Mouse (Mus musculus) myocyte (in vitro differentiated cells): ENCODE results near the gene Dync1li1. TPM values are rescaled to one million over a fixed set of nuclear protein-coding genes. Genes with fewer than 3 reads are reported as not detected.

Source experiments
- H3K27me3 ChIP-seq: one replicate; pipeline ENCODE4 v1.6.1; 2011; ENCODE audit not compliant: control insufficient read depth, insufficient read depth, insufficient read length
- H3K36me3 ChIP-seq: one replicate; pipeline ENCODE4 v1.6.1; 2011; ENCODE audit not compliant: control insufficient read depth, insufficient read depth
- H3K4me2 ChIP-seq: one replicate; pipeline ENCODE4 v1.6.1; 2011; ENCODE audit warnings: low read depth, control low read depth
- H3K4me3 ChIP-seq: one replicate; pipeline ENCODE4 v1.5.1; 2011; ENCODE audit warnings: mild to moderate bottlenecking, control low read depth, moderate library complexity
- H3K79me2 ChIP-seq: one replicate; pipeline ENCODE4 v1.6.1; 2011; ENCODE audit not compliant: control insufficient read depth, insufficient read depth
- H3ac ChIP-seq: one replicate; pipeline ENCODE4 v1.6.1; 2011; ENCODE audit not compliant: control insufficient read depth, insufficient read length
- CEBPB ChIP-seq: IDR thresholded peaks from 2 replicates; pipeline ENCODE4 v1.6.1; 2011; ENCODE audit warnings: mild to moderate bottlenecking, moderate library complexity; ENCODE audit not compliant: poor library complexity, insufficient read depth, severe bottlenecking
- E2F4 ChIP-seq: IDR thresholded peaks from one replicate; pipeline ENCODE4 v1.6.1; 2011; ENCODE audit warnings: mild to moderate bottlenecking, control low read depth, moderate library complexity; ENCODE audit not compliant: insufficient read depth
- MAX ChIP-seq: IDR thresholded peaks from one replicate; pipeline ENCODE4 v1.6.1; 2011; ENCODE audit warnings: low read depth, mild to moderate bottlenecking, control low read depth
- MYOD1 ChIP-seq, 3 experiments: IDR thresholded peaks; one replicate each; pipeline ENCODE4 v1.6.1; 2011; ENCODE audit warnings: control low read depth in 2 of 3, low read depth in 2 of 3, mild to moderate bottlenecking in 2 of 3, moderate library complexity in 1 of 3; ENCODE audit not compliant: insufficient read length in 2 of 3, control insufficient read depth in 1 of 3
- MYOG ChIP-seq, 3 experiments: IDR thresholded peaks; one replicate each; pipeline ENCODE4 v1.6.1; 2011; ENCODE audit warnings: control low read depth in 2 of 3, low read depth in 2 of 3, mild to moderate bottlenecking in 2 of 3; ENCODE audit not compliant: insufficient read length in 2 of 3, control insufficient read depth in 1 of 3, insufficient read depth in 1 of 3
- POLR2A ChIP-seq: IDR thresholded peaks from one replicate; pipeline ENCODE4 v1.6.1; 2011; ENCODE audit warnings: low read depth, mild to moderate bottlenecking, control low read depth, moderate library complexity; ENCODE audit not compliant: insufficient read length
- POLR2AphosphoS2 ChIP-seq: IDR thresholded peaks from one replicate; pipeline ENCODE4 v1.6.1; 2011; ENCODE audit warnings: low read depth, control low read depth; ENCODE audit not compliant: insufficient read length
- REST ChIP-seq: IDR thresholded peaks from one replicate; pipeline ENCODE4 v1.6.1; 2011; ENCODE audit warnings: mild to moderate bottlenecking, control low read depth, moderate library complexity; ENCODE audit not compliant: insufficient read depth, insufficient read length
- SRF ChIP-seq: IDR thresholded peaks from one replicate; pipeline ENCODE4 v1.6.1; 2011; ENCODE audit warnings: low read depth; ENCODE audit not compliant: control insufficient read depth, insufficient read length
- TCF12 ChIP-seq: IDR thresholded peaks from one replicate; pipeline ENCODE4 v1.6.1; 2011; ENCODE audit warnings: mild to moderate bottlenecking, control low read depth; ENCODE audit not compliant: poor library complexity, insufficient read depth, severe bottlenecking
- TCF3 ChIP-seq: IDR thresholded peaks from one replicate; pipeline ENCODE4 v1.6.1; 2011; ENCODE audit warnings: low read depth, control low read depth; ENCODE audit not compliant: insufficient read length
- USF1 ChIP-seq: IDR thresholded peaks from one replicate; pipeline ENCODE4 v1.6.1; 2011; ENCODE audit warnings: low read depth, mild to moderate bottlenecking, control low read depth, moderate library complexity
- polyA plus RNA-seq: library from polyadenylated mRNA; unstranded; fragments of >200 nt; fragmentation: generic; extraction: Trizol; gene quantifications from one replicate; pipeline ENCODE4 v1.2.1, GENCODE M21; 2012; ENCODE audit warnings: missing spikeins

Gene Dync1li1
- polyA plus RNA-seq, 1 experiment: 70.9 TPM

DNA sequence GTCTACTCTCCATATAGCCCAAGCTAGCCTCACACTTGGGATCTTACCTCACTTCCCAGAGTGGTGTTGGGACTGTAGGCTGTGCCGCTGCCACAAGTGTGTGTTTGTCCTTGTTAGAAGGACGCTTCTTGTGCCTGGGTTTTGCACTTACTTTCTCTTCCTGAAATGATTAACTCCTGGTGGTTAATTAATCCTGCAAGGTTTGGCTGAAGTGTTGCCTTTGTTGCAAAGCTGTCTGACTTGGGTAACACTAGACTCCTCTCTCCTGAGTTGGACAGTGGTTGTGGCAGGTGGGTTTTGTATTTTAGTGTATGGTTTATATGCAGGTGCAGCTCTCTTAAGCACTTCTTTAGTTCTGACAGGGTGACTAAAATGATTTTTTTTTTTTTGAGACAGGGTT lies 12.4 kb downstream of the Dync1li1 start:
- TF ChIP-seq TCF3 (no peak), CEBPB (no peak), MYOG (IDR thresholded peaks at IDR 0.05; ENCODE audit: control insufficient read depth in 1 of 3, insufficient read depth in 1 of 3, insufficient read length in 2 of 3, low read depth in 2 of 3) (no peak), USF1 (no peak), POLR2A (no peak), POLR2AphosphoS2 (no peak), E2F4 (no peak), REST (no peak), MAX (no peak), TCF12 (no peak), SRF (no peak)
- H3K4me3 ChIP-seq: no peak overlapping the region
- H3K79me2 ChIP-seq: peaks cover 98% of the 10 kb centered on the region
- no peak overlapping the region for H3K4me2 ChIP-seq
- peaks cover 21% of the 10 kb centered on the region for H3K36me3 ChIP-seq
- no peaks in the 10 kb centered on the region for H3K27me3 ChIP-seq
- no peak overlapping the region for H3ac ChIP-seq

DNA sequence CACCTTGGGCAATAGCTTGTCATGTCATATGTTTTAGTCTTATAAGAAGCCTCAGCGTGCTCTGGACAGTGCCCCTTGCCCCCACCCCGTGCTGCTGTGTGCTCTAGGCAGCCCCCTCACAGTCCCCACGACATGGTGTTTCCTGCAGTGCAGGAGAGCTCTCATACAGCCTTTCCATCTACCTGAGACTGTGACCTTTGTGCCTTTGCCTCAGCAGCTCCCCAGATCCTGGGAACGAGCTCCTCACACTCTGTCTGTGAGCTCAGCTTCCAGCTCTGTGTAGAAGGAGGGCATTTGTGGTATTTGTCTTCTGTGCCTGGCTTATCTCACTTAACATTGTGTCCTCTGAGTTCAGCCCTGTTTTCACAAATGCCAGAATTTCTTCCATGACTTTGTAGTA lies 13.3 kb downstream of the Dync1li1 start:
- Histone ChIP-seq H3K27me3 (no peaks in the 10 kb centered on the region), H3K79me2 (peaks cover 97% of the 10 kb centered on the region), H3ac (no peak overlapping the region), H3K4me2 (no peak overlapping the region), H3K4me3 (no peak overlapping the region), H3K36me3 (peaks cover 24% of the 10 kb centered on the region)
- TF ChIP-seq TCF3 (no peak), SRF (no peak), MYOD1 (IDR thresholded peaks at IDR 0.05; ENCODE audit: control insufficient read depth in 1 of 3, insufficient read length in 2 of 3, low read depth in 2 of 3) (no peak), POLR2AphosphoS2 (no peak), CEBPB (no peak), MAX (no peak), TCF12 (no peak), REST (no peak)

DNA sequence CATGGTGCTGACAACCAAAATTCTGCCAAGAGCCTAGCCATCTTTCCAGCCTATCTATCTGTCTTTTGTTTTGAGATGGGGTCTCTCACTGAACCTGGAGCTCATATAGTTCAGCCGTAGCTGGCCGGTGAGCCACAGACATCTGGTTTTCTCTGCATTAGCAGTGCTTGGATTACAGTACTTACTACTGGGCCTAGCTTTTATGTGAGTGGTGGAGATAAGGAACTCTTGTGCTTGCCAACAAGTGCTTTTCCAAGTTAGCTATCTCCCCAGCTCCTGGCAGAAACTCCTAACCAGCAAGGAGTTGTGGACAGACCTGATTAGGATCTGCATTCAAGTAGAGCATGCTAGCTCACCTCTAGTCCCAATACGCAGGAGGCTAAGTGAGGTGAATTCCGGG lies 19.2 kb downstream of the Dync1li1 start:
- no peaks in the 10 kb centered on the region for H3K27me3 ChIP-seq
- H3K4me3 ChIP-seq: no peak overlapping the region
- peaks cover 60% of the 10 kb centered on the region for H3K36me3 ChIP-seq
- no peak overlapping the region for H3K4me2 ChIP-seq
- H3K79me2 ChIP-seq: peaks cover 42% of the 10 kb centered on the region
- no peak for TF ChIP-seq USF1
- no peak overlapping the region for H3ac ChIP-seq

DNA sequence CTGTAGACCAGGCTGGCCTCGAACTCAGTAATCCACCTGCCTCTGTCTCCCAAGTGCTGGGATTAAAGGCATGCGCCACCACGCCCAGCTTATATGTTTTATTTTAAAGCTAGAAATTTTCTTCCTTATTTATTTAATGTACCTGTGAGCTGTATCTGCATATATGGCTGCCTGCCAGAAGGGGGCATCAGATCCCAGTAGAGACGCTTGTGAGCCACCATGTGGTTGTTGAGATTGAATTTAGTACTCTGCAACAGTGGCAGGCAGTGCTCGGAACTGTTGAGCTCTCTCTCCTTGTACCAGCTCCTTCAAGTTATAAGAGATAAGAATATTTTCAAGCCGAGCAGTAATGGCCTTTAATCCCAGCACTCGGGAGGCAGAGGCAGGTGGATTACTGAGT lies 21.8 kb downstream of the Dync1li1 start:
- Histone ChIP-seq H3ac (no peak overlapping the region), H3K36me3 (peaks cover 79% of the 10 kb centered on the region), H3K27me3 (no peaks in the 10 kb centered on the region), H3K79me2 (peaks cover 17% of the 10 kb centered on the region), H3K4me2 (no peak overlapping the region), H3K4me3 (no peak overlapping the region)
- TF ChIP-seq POLR2AphosphoS2: no peak
- TF ChIP-seq MYOD1 (IDR thresholded peaks at IDR 0.05; ENCODE audit: control insufficient read depth in 1 of 3, insufficient read length in 2 of 3, low read depth in 2 of 3): no peak
- no peak for TF ChIP-seq REST
- TF ChIP-seq USF1: no peak
- TF ChIP-seq E2F4: no peak
- no peak for TF ChIP-seq MAX
- no peak for TF ChIP-seq POLR2A
- TF ChIP-seq MYOG (IDR thresholded peaks at IDR 0.05; ENCODE audit: control insufficient read depth in 1 of 3, insufficient read depth in 1 of 3, insufficient read length in 2 of 3, low read depth in 2 of 3): no peak
- no peak for TF ChIP-seq SRF

DNA sequence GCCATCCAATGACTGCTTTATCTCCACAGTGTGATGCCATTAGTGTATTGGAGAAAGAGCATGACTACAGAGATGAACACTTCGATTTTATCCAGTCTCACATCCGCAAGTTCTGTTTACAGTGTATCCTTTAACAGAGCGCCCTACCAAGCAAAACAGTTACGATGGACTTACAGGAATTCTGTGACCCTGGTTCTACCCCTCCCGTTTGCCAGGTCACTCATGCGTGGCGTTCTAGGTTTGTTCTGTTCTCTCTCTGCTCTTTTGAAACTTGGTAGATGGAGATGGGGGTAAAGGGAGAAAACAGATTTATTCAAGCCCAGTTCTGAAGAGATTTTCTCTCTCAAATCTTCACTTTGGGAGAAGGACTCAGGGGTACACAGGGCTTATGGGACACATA lies 24.9 kb downstream of the Dync1li1 start:
- no peak overlapping the region for H3ac ChIP-seq
- H3K4me2 ChIP-seq: no peak overlapping the region
- H3K27me3 ChIP-seq: no peaks in the 10 kb centered on the region
- peaks cover 4% of the 10 kb centered on the region for H3K79me2 ChIP-seq
- no peak overlapping the region for H3K4me3 ChIP-seq
- TF ChIP-seq E2F4: no peak
- TF ChIP-seq USF1: no peak
- no peak for TF ChIP-seq TCF3
- TF ChIP-seq POLR2AphosphoS2: no peak
- TF ChIP-seq MYOG (IDR thresholded peaks at IDR 0.05; ENCODE audit: control insufficient read depth in 1 of 3, insufficient read depth in 1 of 3, insufficient read length in 2 of 3, low read depth in 2 of 3): no peak
- TF ChIP-seq SRF: no peak
- TF ChIP-seq POLR2A: no peak
- no peak for TF ChIP-seq REST
- TF ChIP-seq CEBPB: no peak
- no peak for TF ChIP-seq TCF12
- no peak for TF ChIP-seq MYOD1 (IDR thresholded peaks at IDR 0.05; ENCODE audit: control insufficient read depth in 1 of 3, insufficient read length in 2 of 3, low read depth in 2 of 3)
- no peak for TF ChIP-seq MAX
- H3K36me3 ChIP-seq: peaks cover 76% of the 10 kb centered on the region
